Mouse (Mus musculus) right cerebral cortex, postnatal 10 days (tissue): ENCODE results near the gene Zfp872.
"Not testable (repeated sequence)": the region's sequence is repeated elsewhere in the genome, so short reads cannot be mapped to it uniquely, and the experiment has no call there.

ENCODE experiments used
- DNase-seq, 2 experiments: peaks; one replicate each; pipeline ENCODE4 v3.0.0; 2021; ENCODE audit warnings: low spot score in 2 of 2

Gene Zfp872

GRCm38 (mm10) chr9:22188025-22188611 is at the start of gene Zfp872:
TSS of gene Zfp872 (plus strand) at chr9:22188090.
- peak; percentile 74 to 82 for DNase-seq

GRCm38 (mm10) chr9:22138480-22138879 is 49.4 kb upstream of the Zfp872 start:
- DNase-seq: no peak

GRCm38 (mm10) chr9:22139746-22140145 is 48.1 kb upstream of the Zfp872 start:
- DNase-seq: no peak

- DNase-seq: peak; percentile 77 to 89
Observed at GRCm38 (mm10) chr9:22143108-22144037, 44.5 kb upstream of the Zfp872 start.

GRCm38 (mm10) chr9:22144304-22144965 is 43.5 kb upstream of the Zfp872 start:
- no peak for DNase-seq

GRCm38 (mm10) chr9:22149426-22150248 is 38.3 kb upstream of the Zfp872 start:
- no peak for DNase-seq

- DNase-seq: not testable (repeated sequence)
Observed at GRCm38 (mm10) chr9:22150249-22150693, 37.6 kb upstream of the Zfp872 start.

- no peak for DNase-seq
Observed at GRCm38 (mm10) chr9:22150946-22151345, 36.9 kb upstream of the Zfp872 start.

- no peak for DNase-seq
Observed at GRCm38 (mm10) chr9:22153810-22154209, 34.1 kb upstream of the Zfp872 start.

GRCm38 (mm10) chr9:22155614-22156013 is 32.3 kb upstream of the Zfp872 start:
- peak; percentile 78 to 86 for DNase-seq

GRCm38 (mm10) chr9:22156497-22157245 is 31.2 kb upstream of the Zfp872 start, which contains the start of gene Pigyl:
TSS of gene Pigyl (plus strand) at chr9:22156846.
- peak; percentile 99 for DNase-seq

GRCm38 (mm10) chr9:22157516-22158265 is 30.2 kb upstream of the Zfp872 start:
- peak; percentile 30 to 43 for DNase-seq

GRCm38 (mm10) chr9:22161299-22161698 is 26.6 kb upstream of the Zfp872 start:
- no peak for DNase-seq

- no peak for DNase-seq
Observed at GRCm38 (mm10) chr9:22162305-22162704, 25.6 kb upstream of the Zfp872 start.

- no peak for DNase-seq
Observed at GRCm38 (mm10) chr9:22162912-22163311, 25.0 kb upstream of the Zfp872 start.

- peak; percentile 68 to 72 for DNase-seq
Observed at GRCm38 (mm10) chr9:22164711-22165668, 22.9 kb upstream of the Zfp872 start.

GRCm38 (mm10) chr9:22165964-22166363 is 21.9 kb upstream of the Zfp872 start:
- DNase-seq: no peak

GRCm38 (mm10) chr9:22166686-22167085 is 21.2 kb upstream of the Zfp872 start:
- peak in 1 of 2 experiments; percentile 17 for DNase-seq

- DNase-seq: peak in 1 of 2 experiments; percentile 10
Observed at GRCm38 (mm10) chr9:22167751-22168150, 20.1 kb upstream of the Zfp872 start.
